Mouse (Mus musculus): ENCODE measurements around the gene Emp3. TPM values are rescaled to one million over a fixed set of nuclear protein-coding genes. Genes with fewer than 3 reads are reported as not detected.
A peak's percentile ranks its signal among the peaks of the same experiment; 100 is the strongest.
"Not testable (repeated sequence)": the region's sequence is repeated elsewhere in the genome, so short reads cannot be mapped to it uniquely, and the experiment has no call there.

Emp3 gene
- polyA plus RNA-seq, 1 experiment from 2014 or later, result 84.1 TPM

DNA sequence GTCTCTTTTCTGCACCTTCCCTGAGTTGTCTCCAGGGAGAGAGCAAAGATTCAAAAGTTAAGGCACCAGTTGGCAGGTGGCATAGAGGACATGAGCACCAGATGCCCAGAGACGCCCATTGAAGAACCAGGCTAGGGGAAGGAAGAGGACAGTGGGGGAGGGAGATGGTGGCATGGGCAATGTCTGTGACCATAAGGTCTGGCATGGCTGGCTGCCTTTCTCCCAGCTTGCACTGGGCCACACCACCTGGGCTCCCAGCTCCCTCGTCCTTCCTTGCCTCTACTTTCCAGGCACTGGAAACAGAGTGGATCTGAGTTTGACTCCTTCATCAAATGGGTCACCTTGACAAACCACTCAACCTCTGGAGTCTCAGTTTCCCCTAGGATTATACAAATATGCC lies 28.6 kb downstream of the Emp3 start:
- whole genome bisulfite sequencing, result 78% methylated on average over 2 of the region's 2 CpGs
- H3K4me2 ChIP-seq, result no peak overlapping the region
- ATAC-seq (ENCODE audit: extremely low read depth, insufficient number of reproducible peaks, low FRiP score, low TSS enrichment), result no peak
- H3K9ac ChIP-seq, result no peak overlapping the region
- peaks cover 11% of the 10 kb centered on the region for H3K4me1 ChIP-seq
- no peaks in the 10 kb centered on the region for H3K36me3 ChIP-seq
- H3K27me3 ChIP-seq (replicated peaks), result no peaks in the 10 kb centered on the region
- no peak overlapping the region for H3K27ac ChIP-seq (replicated peaks)
- H3K4me3 ChIP-seq, result no peak overlapping the region
- no peaks in the 10 kb centered on the region for H3K9me3 ChIP-seq

GRCm38 (mm10) chr7:45887246-45887645 lies 34.0 kb downstream of the Emp3 start:
- ATAC-seq (ENCODE audit: extremely low read depth, insufficient number of reproducible peaks, low FRiP score, low TSS enrichment), result no peak
- no peaks in the 10 kb centered on the region for H3K4me1 ChIP-seq
- no peaks in the 10 kb centered on the region for H3K9me3 ChIP-seq
- no peak overlapping the region for H3K4me3 ChIP-seq
- H3K36me3 ChIP-seq, result peaks cover 35% of the 10 kb centered on the region
- no peak overlapping the region for H3K27ac ChIP-seq (replicated peaks)
- WGBS, result 37% methylated on average over 3 of the region's 3 CpGs
- H3K27me3 ChIP-seq (replicated peaks), result no peaks in the 10 kb centered on the region
- no peak overlapping the region for H3K4me2 ChIP-seq
- no peak overlapping the region; the same call in 1 of the 2 replicates for H3K9ac ChIP-seq

- no peak overlapping the region for H3K4me3 ChIP-seq
- no peak overlapping the region for H3K27ac ChIP-seq (replicated peaks)
- peaks cover 97% of the 10 kb centered on the region for H3K36me3 ChIP-seq
- no peak overlapping the region for H3K4me2 ChIP-seq
- 96% methylated on average over 2 of the region's 2 CpGs for WGBS
- no peaks in the 10 kb centered on the region for H3K4me1 ChIP-seq
- no peaks in the 10 kb centered on the region for H3K27me3 ChIP-seq (replicated peaks)
- no peaks in the 10 kb centered on the region for H3K9me3 ChIP-seq
- no peak overlapping the region for H3K9ac ChIP-seq
- ATAC-seq (ENCODE audit: extremely low read depth, insufficient number of reproducible peaks, low FRiP score, low TSS enrichment), result no peak
Observed at GRCm38 (mm10) chr7:45881011-45881410, 40.2 kb downstream of the Emp3 start.

DNA sequence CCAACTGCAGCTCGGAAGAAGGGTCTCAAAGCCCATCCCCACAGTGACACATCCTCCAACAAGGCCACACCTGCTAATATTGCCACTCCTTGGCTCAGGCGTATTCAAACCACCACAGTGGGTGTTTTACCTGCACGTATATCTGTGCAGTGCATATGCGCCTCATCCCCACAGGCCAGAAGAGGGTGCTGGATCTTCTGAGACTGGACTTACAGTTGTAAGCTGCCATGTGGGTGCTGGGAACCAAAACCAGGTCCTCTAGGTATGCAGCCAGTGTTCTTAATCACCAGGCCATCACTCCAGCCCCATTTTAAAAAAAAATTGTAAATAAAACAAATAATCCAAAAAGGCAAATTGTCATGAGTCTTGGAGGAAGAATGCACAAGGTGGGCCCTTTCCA lies 40.7 kb downstream of the Emp3 start:
- no peaks in the 10 kb centered on the region for H3K9me3 ChIP-seq
- H3K4me2 ChIP-seq, result no peak overlapping the region
- ATAC-seq (ENCODE audit: extremely low read depth, insufficient number of reproducible peaks, low FRiP score, low TSS enrichment), result no peak
- no peaks in the 10 kb centered on the region for H3K4me1 ChIP-seq
- WGBS, result 92% methylated on average over 4 of the region's 4 CpGs
- no peak overlapping the region for H3K4me3 ChIP-seq
- H3K36me3 ChIP-seq, result peaks cover 99% of the 10 kb centered on the region
- H3K27me3 ChIP-seq (replicated peaks), result no peaks in the 10 kb centered on the region
- no peak overlapping the region for H3K9ac ChIP-seq
- no peak overlapping the region for H3K27ac ChIP-seq (replicated peaks)

DNA sequence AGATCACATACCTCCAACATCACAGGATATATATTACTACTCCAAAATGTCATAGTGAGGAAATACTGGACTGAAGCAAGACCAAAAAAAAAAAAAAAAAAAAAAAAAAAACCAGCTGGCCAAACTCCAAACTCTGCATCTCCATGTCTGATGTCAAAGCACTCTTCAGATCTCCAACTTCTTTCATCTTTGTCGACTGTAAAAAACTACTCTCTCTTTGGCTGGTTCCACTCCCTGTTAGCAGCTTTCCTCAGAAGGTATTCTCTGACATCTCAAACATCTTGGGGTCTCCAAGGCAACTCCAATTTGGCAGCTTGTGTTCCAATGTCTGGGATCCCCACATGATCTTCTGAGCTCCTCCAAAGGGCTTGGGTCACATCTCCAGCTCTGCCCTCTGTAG lies 42.9 kb downstream of the Emp3 start, which contains the start of gene Grin2d:
Gene Grin2d (minus strand): TSS at position 101 of the 400 bp plus-strand sequence.
- not testable (repeated sequence) for ATAC-seq (ENCODE audit: extremely low read depth, insufficient number of reproducible peaks, low FRiP score, low TSS enrichment); H3K9ac ChIP-seq; H3K27me3 ChIP-seq (replicated peaks); H3K9me3 ChIP-seq; H3K27ac ChIP-seq (replicated peaks); H3K4me3 ChIP-seq; H3K4me2 ChIP-seq
- peaks cover 94% of the 10 kb centered on the region for H3K36me3 ChIP-seq
- peaks cover 17% of the 10 kb centered on the region for H3K4me1 ChIP-seq
- WGBS, result 81% methylated on average over 1 of the region's 1 CpGs

- Histone ChIP-seq H3K4me1 (peaks cover 17% of the 10 kb centered on the region), H3K9me3 (no peaks in the 10 kb centered on the region), H3K27me3 (replicated peaks) (peaks cover 2% of the 10 kb centered on the region), H3K4me3 (no peak overlapping the region), H3K27ac (replicated peaks) (no peak overlapping the region), H3K36me3 (peaks cover 80% of the 10 kb centered on the region), H3K9ac (no peak overlapping the region), H3K4me2 (no peak overlapping the region)
- WGBS, result 94% methylated on average over 7 of the region's 7 CpGs
- ATAC-seq (ENCODE audit: extremely low read depth, insufficient number of reproducible peaks, low FRiP score, low TSS enrichment), result no peak
Observed at GRCm38 (mm10) chr7:45876895-45877294, 44.3 kb downstream of the Emp3 start.

- Histone ChIP-seq H3K9ac (peak overlapping the region; percentile 97), H3K27me3 (replicated peaks) (peaks cover 38% of the 10 kb centered on the region), H3K27ac (replicated peaks) (peak overlapping the region; percentile 94), H3K4me1 (peaks cover 43% of the 10 kb centered on the region), H3K9me3 (no peaks in the 10 kb centered on the region), H3K36me3 (peaks cover 44% of the 10 kb centered on the region), H3K4me3 (peak overlapping the region; percentile 76), H3K4me2 (peak overlapping the region; percentile 88)
- ATAC-seq (ENCODE audit: extremely low read depth, insufficient number of reproducible peaks, low FRiP score, low TSS enrichment), result peak; percentile 45; the same call in 1 of the 2 replicates
- whole genome bisulfite sequencing, result 3% methylated on average over 28 of the region's 28 CpGs
Observed at GRCm38 (mm10) chr7:45873061-45873947, 47.9 kb downstream of the Emp3 start.

GRCm38 (mm10) chr7:45872624-45873023 lies 48.6 kb downstream of the Emp3 start, which contains the start of gene Kdelr1:
Kdelr1 (plus strand) TSS chr7:45872772.
- peaks cover 45% of the 10 kb centered on the region for H3K27me3 ChIP-seq (replicated peaks)
- peak within 1 kb of the TSS; percentile 76 for H3K4me3 ChIP-seq
- peak within 1 kb of the TSS; percentile 97 for H3K9ac ChIP-seq
- peak within 1 kb of the TSS; percentile 88 for H3K4me2 ChIP-seq
- peaks cover 38% of the 10 kb centered on the region for H3K36me3 ChIP-seq
- under 1% methylated on average over 18 of the region's 18 CpGs for WGBS
- peak within 1 kb of the TSS; percentile 94 for H3K27ac ChIP-seq (replicated peaks)
- ATAC-seq (ENCODE audit: extremely low read depth, insufficient number of reproducible peaks, low FRiP score, low TSS enrichment), result peak; percentile 48; the same call in 1 of the 2 replicates
- peaks cover 50% of the 10 kb centered on the region for H3K4me1 ChIP-seq
- H3K9me3 ChIP-seq, result no peaks in the 10 kb centered on the region

DNA sequence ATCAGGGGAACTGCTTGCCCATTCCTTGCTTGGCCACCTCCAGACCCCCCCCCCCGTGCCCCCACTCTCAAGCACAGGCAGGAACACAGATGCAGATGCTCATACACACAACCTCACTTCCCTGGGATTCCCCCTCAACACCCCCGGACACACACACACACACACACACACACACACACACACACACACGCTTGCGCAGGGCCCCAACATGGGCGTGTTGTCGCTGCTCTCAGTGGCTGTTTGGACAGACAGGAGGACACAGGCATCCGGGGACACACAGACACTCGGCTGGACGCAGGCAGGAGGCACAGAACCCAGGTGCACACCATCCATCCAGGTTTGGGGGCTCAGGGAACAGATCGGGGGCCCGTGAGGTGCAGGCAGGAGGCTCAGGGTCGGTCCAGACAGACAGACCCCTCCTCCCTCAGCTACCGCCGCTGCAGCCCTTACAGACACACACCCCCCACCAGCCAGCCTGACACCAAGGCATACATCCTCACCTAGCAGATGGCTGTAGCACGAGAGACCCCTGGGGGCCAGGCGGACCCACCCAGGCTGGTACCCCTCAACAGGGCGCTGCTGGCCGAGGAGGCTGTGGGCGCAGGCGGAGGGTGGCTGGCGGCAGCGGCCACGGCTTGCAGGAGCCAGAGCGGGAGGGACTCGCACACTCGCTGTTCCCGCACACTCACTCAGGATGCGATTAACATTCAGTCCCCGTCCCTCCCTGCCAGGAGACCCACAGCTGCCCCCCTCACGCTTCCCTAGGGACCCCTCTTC lies 50.7 kb downstream of the Emp3 start:
- Histone ChIP-seq H3K9ac (peak overlapping the region; percentile 77), H3K4me3 (peak overlapping the region; percentile 44), H3K27me3 (replicated peaks) (peaks cover 52% of the 10 kb centered on the region), H3K27ac (replicated peaks) (no peak overlapping the region), H3K36me3 (peaks cover 16% of the 10 kb centered on the region), H3K4me2 (peak overlapping the region; percentile 67), H3K9me3 (no peaks in the 10 kb centered on the region), H3K4me1 (peaks cover 62% of the 10 kb centered on the region)
- 1% methylated on average over 30 of the region's 30 CpGs for WGBS
- no peak for ATAC-seq (ENCODE audit: extremely low read depth, insufficient number of reproducible peaks, low FRiP score, low TSS enrichment)

GRCm38 (mm10) chr7:45869787-45870186 lies 51.4 kb downstream of the Emp3 start:
- no peak for ATAC-seq (ENCODE audit: extremely low read depth, insufficient number of reproducible peaks, low FRiP score, low TSS enrichment)
- WGBS, result 4% methylated on average over 14 of the region's 14 CpGs
- peaks cover 10% of the 10 kb centered on the region for H3K36me3 ChIP-seq
- no peaks in the 10 kb centered on the region for H3K9me3 ChIP-seq
- H3K27me3 ChIP-seq (replicated peaks), result peaks cover 52% of the 10 kb centered on the region
- peaks cover 59% of the 10 kb centered on the region for H3K4me1 ChIP-seq
- H3K27ac ChIP-seq (replicated peaks), result no peak overlapping the region
- H3K9ac ChIP-seq, result peak overlapping the region; percentile 77
- peak overlapping the region; percentile 67 for H3K4me2 ChIP-seq
- H3K4me3 ChIP-seq, result peak overlapping the region; percentile 44

- Histone ChIP-seq H3K27ac (replicated peaks) (no peak overlapping the region), H3K4me3 (peak overlapping the region; percentile 44), H3K36me3 (peaks cover 4% of the 10 kb centered on the region), H3K9ac (peak overlapping the region; percentile 77), H3K4me1 (peaks cover 53% of the 10 kb centered on the region), H3K4me2 (peak overlapping the region; percentile 67), H3K9me3 (no peaks in the 10 kb centered on the region), H3K27me3 (replicated peaks) (peaks cover 52% of the 10 kb centered on the region)
- 16% methylated on average over 8 of the region's 8 CpGs for WGBS
- no peak for ATAC-seq (ENCODE audit: extremely low read depth, insufficient number of reproducible peaks, low FRiP score, low TSS enrichment)
Observed at GRCm38 (mm10) chr7:45869107-45869670, 52.0 kb downstream of the Emp3 start.

Measured in heart, embryonic 13.5 days (tissue).